Mouse (Mus musculus): ENCODE data around the gene Crybg2.

Gene Crybg2

GRCm38 (mm10) chr4:134058166-134058715, 2.4 kb upstream of the Crybg2 start:
- peak; percentile 67 for DNase-seq (ENCODE audit: low read depth, low spot score)

DNA sequence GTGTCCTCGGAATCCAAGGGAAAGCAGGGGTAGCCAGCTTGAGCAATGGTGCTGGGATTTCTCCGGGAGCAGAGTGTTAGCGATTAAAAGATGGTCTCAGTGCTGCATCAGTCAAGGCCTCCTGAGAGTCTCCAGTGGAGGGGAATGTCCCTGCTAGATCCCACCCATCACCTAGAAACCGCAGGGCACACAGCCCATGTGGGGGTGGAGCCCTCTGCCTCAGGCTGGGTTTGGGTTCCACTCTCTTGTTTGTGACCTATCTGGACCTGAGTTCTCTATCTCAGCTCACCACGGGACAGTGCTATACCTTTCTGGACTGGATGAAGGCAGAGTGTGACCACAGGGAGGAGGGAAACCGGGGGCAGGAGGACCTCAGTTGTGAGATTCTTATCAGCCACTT, 1.7 kb upstream of the Crybg2 start:
- no peak for DNase-seq (ENCODE audit: low read depth, low spot score)

GRCm38 (mm10) chr4:134061166-134061830, 683 bp downstream of the Crybg2 start:
- peak; percentile 89 for DNase-seq (ENCODE audit: low read depth, low spot score)

DNA sequence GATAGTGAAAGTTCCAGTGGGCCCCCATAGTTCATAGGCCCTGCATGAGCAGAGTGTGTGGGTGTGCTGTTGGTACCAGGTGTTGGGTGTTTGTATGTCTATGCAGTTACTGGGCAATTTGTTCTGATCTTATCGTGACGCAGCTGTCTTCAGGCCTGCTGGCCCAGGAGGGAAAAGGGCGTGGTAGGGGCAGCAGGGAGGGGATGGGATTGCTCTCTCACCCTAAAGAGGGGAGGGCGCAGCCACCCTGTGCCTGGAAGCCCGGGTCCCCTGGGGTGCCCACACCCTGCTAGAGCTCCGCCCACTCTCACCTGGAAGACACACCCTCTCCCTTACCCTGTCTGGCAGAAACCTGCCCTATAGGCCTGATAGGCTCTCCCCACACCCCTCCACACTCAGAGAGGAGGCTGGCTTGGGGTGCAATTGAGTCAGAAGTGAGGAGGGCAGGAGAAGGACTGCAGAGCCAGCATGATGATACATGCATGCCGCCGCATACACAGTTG, 1.4 kb downstream of the Crybg2 start:
- peak; percentile 72 for DNase-seq (ENCODE audit: low read depth, low spot score)

GRCm38 (mm10) chr4:134062561-134062960, 1.9 kb downstream of the Crybg2 start:
- no peak for DNase-seq (ENCODE audit: low read depth, low spot score)

- no peak for DNase-seq (ENCODE audit: low read depth, low spot score)
Measured at GRCm38 (mm10) chr4:134065431-134066004, 4.9 kb downstream of the Crybg2 start.

GRCm38 (mm10) chr4:134067383-134067782, 6.8 kb downstream of the Crybg2 start:
- DNase-seq (ENCODE audit: low read depth, low spot score): no peak

- peak; percentile 79 for DNase-seq (ENCODE audit: low read depth, low spot score)
Measured at GRCm38 (mm10) chr4:134067833-134068544, 7.4 kb downstream of the Crybg2 start.

GRCm38 (mm10) chr4:134068793-134069580, 8.4 kb downstream of the Crybg2 start:
- DNase-seq (ENCODE audit: low read depth, low spot score): peak; percentile 87

DNA sequence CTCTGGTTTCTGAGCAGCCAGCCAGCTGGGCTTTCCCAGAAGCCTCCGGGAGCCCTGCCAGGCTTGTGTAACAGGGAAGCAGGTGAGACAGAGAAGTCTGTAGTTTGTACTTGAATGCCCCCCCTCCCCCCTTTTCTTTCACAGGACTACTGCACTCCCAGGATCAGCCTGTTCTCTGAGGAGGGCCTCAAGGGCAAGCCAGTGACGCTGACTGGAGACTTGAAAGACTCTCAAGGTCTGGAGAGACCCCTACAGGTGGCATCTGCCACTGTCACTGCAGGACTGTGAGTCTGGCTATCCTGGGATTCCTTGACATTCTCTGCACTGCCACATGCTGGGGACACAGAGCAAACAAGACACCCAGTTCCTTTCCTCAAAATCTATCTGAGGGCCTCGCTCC, 18.1 kb downstream of the Crybg2 start:
- DNase-seq (ENCODE audit: low read depth, low spot score): peak; percentile 95

DNA sequence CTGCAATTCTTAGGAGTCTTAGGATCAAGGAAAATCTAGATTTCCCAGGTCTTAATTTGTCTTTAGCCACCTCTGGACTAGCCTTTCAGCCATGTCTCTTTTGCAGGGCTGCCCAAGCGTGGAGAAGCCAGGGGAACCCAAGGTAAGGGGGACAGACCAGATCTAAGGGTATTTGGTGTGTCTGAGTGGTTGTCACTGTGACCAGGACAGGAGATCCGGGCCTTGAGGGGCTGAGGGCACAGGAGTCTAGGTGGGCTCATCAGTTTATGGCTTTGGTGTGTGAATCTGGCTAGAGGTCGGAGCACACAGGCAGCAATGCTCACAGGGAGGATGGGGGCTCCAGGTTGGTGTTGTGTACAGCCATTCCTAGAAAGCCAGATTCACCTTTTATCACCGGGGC, 20.1 kb downstream of the Crybg2 start:
- DNase-seq (ENCODE audit: low read depth, low spot score): no peak

GRCm38 (mm10) chr4:134081730-134082386, 21.2 kb downstream of the Crybg2 start:
- peak; percentile 99 for DNase-seq (ENCODE audit: low read depth, low spot score)

DNA sequence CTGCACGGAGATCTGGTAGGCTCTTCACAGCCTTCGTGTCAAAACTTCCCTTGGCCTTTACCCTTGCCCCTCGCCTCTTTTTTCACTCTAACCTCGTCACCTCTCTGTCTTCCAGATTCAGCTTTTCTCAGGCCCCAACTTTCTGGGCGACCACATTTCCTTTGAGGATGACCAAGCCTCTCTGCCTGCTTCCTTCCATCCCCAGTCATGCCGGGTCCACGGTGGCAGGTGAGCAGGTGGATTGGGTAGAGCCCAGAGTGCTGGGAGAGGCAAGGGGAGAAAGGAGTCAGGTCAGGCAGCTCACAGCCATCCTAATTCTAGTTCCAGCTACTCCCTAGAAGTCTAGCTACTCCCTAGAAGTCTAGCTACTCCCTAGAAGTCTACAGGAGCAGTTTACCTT, 21.8 kb downstream of the Crybg2 start:
- no peak for DNase-seq (ENCODE audit: low read depth, low spot score)

GRCm38 (mm10) chr4:134084999-134085398, 24.4 kb downstream of the Crybg2 start:
- peak; percentile 91 for DNase-seq (ENCODE audit: low read depth, low spot score)

GRCm38 (mm10) chr4:134087412-134087811, 26.8 kb downstream of the Crybg2 start:
- DNase-seq (ENCODE audit: low read depth, low spot score): peak; percentile 79

- DNase-seq (ENCODE audit: low read depth, low spot score): no peak
Measured at GRCm38 (mm10) chr4:134089029-134089428, 28.4 kb downstream of the Crybg2 start.

- DNase-seq (ENCODE audit: low read depth, low spot score): no peak
Measured at GRCm38 (mm10) chr4:134090521-134091224, 30.1 kb downstream of the Crybg2 start.

- DNase-seq (ENCODE audit: low read depth, low spot score): no peak
Measured at GRCm38 (mm10) chr4:134091225-134091529, 30.6 kb downstream of the Crybg2 start.

DNA sequence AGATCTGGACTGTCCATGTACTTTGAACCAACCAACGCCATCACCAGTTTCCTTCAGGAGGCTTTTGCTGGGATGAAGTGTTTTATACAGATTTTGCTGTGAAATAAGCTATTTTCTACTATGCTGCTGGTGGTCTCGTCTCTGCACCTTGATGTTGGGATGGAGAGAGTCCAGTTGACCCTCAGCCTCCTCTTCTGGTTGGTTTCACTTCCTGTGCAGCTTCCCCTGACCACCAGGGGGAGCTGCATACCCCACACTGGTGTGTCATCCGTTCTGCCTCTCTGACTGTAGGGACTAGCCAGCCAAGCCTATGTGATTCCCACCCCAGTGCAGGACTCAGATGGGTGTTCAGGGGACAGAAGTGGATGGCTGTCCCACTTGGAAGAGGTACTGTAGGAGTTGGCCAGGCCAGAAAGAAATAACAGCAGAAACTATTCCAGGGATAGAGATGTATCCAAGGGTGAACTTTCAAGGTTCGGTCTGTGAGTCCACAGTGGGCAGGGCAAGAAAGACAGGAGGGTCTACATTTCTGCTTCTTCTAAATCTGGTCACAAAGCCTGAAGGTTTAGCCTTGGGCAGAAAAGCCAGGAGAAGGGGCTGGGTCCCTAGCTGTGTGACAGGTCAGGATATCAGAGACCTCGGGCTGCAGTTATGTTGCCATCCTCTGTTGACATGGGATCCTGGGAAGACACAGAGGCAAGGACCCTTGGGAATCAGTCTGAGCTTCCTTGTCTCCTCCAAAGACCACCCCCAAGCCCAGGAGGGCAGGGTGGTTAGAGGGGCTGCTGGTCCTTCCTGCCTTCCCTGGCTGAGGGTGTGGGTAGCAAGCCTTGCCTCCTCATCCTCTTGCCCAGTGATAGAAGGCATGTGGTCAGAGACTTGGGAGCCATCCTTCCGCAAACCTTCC, 32.0 kb downstream of the Crybg2 start:
- peak; percentile 71 for DNase-seq (ENCODE audit: low read depth, low spot score)
